Mouse (Mus musculus) erythroblast, embryonic 14.5 days (primary cell): Measurements from ENCODE around the gene Sesn1.

ENCODE experiments used
- GATA1 ChIP-seq: IDR thresholded peaks from 2 replicates; pipeline ENCODE4 v1.6.1; 2012; ENCODE audit warnings: low read length, inconsistent platforms, mixed read lengths
- TAL1 ChIP-seq: IDR thresholded peaks from 3 replicates; pipeline ENCODE4 v1.6.1; 2012; ENCODE audit warnings: low read length, inconsistent platforms, mixed read lengths

GRCm38 (mm10) chr10:41889566-41889965, 79.8 kb downstream of the Sesn1 start:
- TF ChIP-seq TAL1 (no peak), GATA1 (no peak)
